Mouse (Mus musculus) myocyte (in vitro differentiated cells): ENCODE data around the gene Sowahb.

Experiments used
- MYOD1 ChIP-seq, 3 experiments: IDR thresholded peaks; one replicate each; pipeline ENCODE4 v1.6.1; 2011; ENCODE audit warnings: control low read depth in 2 of 3, low read depth in 2 of 3, mild to moderate bottlenecking in 2 of 3, moderate library complexity in 1 of 3; ENCODE audit not compliant: insufficient read length in 2 of 3, control insufficient read depth in 1 of 3
- MYOG ChIP-seq, 3 experiments: IDR thresholded peaks; one replicate each; pipeline ENCODE4 v1.6.1; 2011; ENCODE audit warnings: control low read depth in 2 of 3, low read depth in 2 of 3, mild to moderate bottlenecking in 2 of 3; ENCODE audit not compliant: insufficient read length in 2 of 3, control insufficient read depth in 1 of 3, insufficient read depth in 1 of 3
- POLR2A ChIP-seq: IDR thresholded peaks from one replicate; pipeline ENCODE4 v1.6.1; 2011; ENCODE audit warnings: low read depth, mild to moderate bottlenecking, control low read depth, moderate library complexity; ENCODE audit not compliant: insufficient read length
- POLR2AphosphoS2 ChIP-seq: IDR thresholded peaks from one replicate; pipeline ENCODE4 v1.6.1; 2011; ENCODE audit warnings: low read depth, control low read depth; ENCODE audit not compliant: insufficient read length

DNA sequence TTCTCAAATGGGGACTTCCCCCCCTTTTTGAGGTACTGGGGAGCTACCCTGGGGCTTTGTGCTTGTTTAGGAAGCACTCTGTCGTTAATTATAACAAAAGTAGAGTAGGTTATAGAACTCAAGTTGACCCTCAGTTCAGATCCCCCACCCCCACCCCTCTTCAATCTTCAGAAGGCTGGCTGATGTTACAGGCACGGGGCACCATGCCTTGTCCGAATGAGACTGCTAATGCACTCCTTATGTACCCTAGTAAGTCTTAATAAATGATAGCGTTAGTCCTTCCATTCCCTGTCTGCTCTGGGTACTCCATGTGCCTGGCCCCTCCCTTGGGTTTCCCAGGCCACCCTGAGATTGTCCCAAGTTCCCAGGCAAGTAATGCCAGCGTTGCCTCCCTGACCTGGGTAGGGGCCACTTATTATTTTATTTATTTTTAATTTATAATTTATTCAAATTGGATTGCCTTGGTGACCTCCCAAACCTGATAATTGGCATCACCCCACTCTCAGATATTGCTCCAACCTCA lies 46.3 kb downstream of the Sowahb start:
- no peak for TF ChIP-seq MYOD1 (IDR thresholded peaks at IDR 0.05; ENCODE audit: control insufficient read depth in 1 of 3, insufficient read length in 2 of 3, low read depth in 2 of 3)
- no peak for TF ChIP-seq POLR2A
- no peak for TF ChIP-seq MYOG (IDR thresholded peaks at IDR 0.05; ENCODE audit: control insufficient read depth in 1 of 3, insufficient read depth in 1 of 3, insufficient read length in 2 of 3, low read depth in 2 of 3)
- TF ChIP-seq POLR2AphosphoS2: no peak
